Mouse (Mus musculus): ENCODE measurements at regions not wholly inside any gene's neighbourhood (a gene's known extent, or its start where the extent isn't known, plus 50 kb on each side); places are given as distances from the start of the nearest gene placed in this dataset.
A peak's percentile ranks its signal among the peaks of the same experiment; 100 is the strongest.

DNA sequence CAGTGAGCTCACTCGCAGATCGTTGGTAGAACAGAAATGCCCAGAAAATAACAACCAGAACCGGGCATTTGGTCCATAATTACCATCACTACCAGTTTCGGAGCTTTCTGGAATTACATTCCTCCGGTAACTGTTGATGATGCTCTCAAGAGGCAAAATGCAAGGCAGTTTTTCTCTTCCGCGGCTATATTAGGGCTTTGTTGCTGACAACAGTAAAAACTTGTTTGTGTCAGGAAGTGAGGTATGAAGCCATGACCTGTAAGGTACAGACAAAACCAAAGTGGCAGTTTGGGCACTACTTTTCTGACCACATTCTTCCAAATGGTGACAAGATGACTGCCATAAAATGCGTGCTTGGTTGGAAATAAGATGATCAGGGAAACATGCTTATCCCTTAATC lies 179.7 kb upstream of the Mkln1 start:
- TF ChIP-seq POLR2A (IDR thresholded peaks at IDR 0.05; ENCODE audit: low read depth, low read length) (no peak), CTCF (IDR thresholded peaks at IDR 0.05; ENCODE audit: borderline replicate concordance, insufficient read depth, low read length) (no peak)
- peak overlapping the region; percentile 62; the same call in 1 of the 2 replicates for H3K27ac ChIP-seq (ENCODE audit: insufficient read depth, low read length)
- H3K4me1 ChIP-seq (ENCODE audit: control insufficient read depth, insufficient read depth, low read length), result 0 out of 2 replicates have a peak, but pooled peaks cover 4% of the 10 kb centered on the region
- peak overlapping the region; percentile 84 for H3K4me3 ChIP-seq (ENCODE audit: insufficient read depth, low read length)

DNA sequence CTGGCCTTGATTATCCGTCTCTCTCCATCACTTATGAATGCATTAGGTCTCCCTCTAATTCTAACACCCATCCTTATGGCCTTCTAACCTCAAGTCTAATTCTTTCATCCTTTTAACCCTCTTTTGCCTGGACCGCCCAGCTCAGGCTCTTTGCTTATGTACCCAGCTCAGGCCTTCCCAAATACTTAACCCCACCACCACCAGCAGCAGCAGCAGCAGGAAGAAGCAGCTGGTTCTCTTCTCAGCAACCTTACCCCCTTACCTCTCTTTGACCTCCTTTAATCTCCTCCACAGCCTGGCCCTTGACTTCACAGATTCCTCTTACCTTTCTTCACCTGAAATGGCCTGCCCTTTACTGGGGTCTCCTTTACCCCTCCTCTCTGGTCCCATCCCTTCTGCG lies 178.8 kb upstream of the Mkln1 start:
- Histone ChIP-seq H3K4me1 (ENCODE audit: control insufficient read depth, insufficient read depth, low read length) (0 out of 2 replicates have a peak, but pooled peaks cover 4% of the 10 kb centered on the region), H3K4me3 (ENCODE audit: insufficient read depth, low read length) (peak overlapping the region; percentile 55), H3K27ac (ENCODE audit: insufficient read depth, low read length) (peak overlapping the region; percentile 93)
- TF ChIP-seq POLR2A (IDR thresholded peaks at IDR 0.05; ENCODE audit: low read depth, low read length) (no peak; the same call in 1 of the 2 replicates), CTCF (IDR thresholded peaks at IDR 0.05; ENCODE audit: borderline replicate concordance, insufficient read depth, low read length) (no peak)

DNA sequence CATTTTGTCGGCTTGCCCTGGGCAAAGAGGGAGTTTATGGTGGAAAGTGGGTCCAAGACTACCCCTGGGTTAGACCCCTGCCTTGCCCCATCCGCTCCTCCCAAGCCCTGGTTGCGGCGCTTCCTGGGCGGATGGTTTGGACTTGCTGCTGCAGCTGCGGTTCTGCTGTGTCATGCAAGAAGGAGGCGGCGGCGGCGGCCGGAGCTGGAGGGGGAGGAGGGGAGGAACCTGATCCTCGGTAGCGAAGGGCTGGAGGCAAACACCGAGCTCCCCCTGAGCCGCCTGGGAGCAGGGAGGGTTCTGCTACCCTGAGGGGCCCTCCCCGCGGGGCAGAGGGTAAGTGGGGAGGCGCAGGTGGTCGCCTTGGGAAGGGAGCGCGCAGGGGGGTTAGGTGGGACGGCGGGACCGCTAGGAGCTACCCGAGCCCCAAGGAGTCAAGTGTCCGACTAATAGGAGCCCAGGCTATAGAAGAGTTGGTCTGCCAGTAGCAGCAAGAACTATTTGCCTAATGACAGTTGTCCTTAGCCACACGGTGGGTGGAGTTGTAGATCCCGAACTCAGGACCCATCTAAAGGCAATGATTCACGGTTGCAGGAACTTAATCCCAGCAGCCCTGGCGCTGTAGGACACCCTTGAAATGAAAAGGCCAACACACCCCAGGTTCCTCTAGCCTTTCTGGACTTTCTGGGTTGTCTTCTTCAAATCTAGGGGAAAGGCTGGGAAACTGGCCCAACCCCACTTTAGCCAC lies 178.2 kb upstream of the Mkln1 start:
- peak overlapping the region; percentile 55 for H3K4me3 ChIP-seq (ENCODE audit: insufficient read depth, low read length)
- H3K27ac ChIP-seq (ENCODE audit: insufficient read depth, low read length), result peak overlapping the region; percentile 93
- 0 out of 2 replicates have a peak, but pooled peaks cover 4% of the 10 kb centered on the region for H3K4me1 ChIP-seq (ENCODE audit: control insufficient read depth, insufficient read depth, low read length)
- TF ChIP-seq CTCF (IDR thresholded peaks at IDR 0.05; ENCODE audit: borderline replicate concordance, insufficient read depth, low read length), result no peak
- peak; percentile 74 for TF ChIP-seq POLR2A (IDR thresholded peaks at IDR 0.05; ENCODE audit: low read depth, low read length)

DNA sequence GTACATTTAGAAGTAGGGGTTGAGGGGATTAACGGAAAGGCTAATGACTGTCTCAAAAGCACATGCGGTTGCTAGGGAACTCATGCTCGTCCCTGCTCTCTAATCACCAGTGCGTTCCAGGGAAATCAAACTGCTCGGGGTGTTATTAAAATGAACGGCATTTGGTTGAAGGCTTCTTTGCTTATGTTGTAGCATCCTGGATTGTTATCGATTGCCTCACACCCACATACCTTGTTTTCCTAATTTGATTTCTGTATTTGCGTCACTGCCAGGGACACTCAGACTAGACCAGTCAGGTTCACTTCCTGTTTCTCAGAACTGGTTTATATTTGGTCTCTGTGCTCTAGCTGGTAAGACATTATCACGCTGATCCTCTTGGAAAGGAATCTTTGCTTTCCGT lies 177.0 kb upstream of the Mkln1 start:
- TF ChIP-seq POLR2A (IDR thresholded peaks at IDR 0.05; ENCODE audit: low read depth, low read length) (no peak), CTCF (IDR thresholded peaks at IDR 0.05; ENCODE audit: borderline replicate concordance, insufficient read depth, low read length) (no peak)
- 0 out of 2 replicates have a peak overlapping the region, but pooled peaks have one; percentile 8 for H3K4me3 ChIP-seq (ENCODE audit: insufficient read depth, low read length)
- H3K27ac ChIP-seq (ENCODE audit: insufficient read depth, low read length), result no peak overlapping the region
- 0 out of 2 replicates have a peak, but pooled peaks cover 4% of the 10 kb centered on the region for H3K4me1 ChIP-seq (ENCODE audit: control insufficient read depth, insufficient read depth, low read length)

DNA sequence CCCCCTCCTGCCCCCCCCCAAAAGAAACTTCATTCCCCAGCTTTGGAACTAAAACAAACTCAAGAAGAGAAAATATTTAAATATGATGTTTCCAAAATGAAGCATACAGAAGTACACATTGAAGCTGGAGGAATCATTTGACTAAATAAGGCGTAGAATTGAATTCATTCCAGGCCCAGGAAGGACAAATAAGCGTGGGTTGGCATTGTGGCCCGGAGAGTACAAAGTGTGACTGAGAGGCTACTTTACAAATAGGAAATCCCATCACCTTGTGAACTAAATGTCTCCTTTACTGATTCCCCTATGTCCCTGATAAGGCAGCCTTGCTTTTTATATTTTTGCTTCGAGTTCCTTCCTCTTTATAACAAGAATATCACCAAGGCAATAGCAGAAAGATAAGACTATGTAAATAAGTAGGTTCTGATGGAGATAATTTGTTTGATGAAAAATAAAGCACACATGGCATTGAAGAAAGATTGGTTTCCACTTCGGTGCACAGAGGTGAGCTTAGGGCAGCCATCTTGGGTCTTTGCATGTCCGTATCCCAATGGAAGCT lies 176.4 kb upstream of the Mkln1 start:
- no peak for TF ChIP-seq POLR2A (IDR thresholded peaks at IDR 0.05; ENCODE audit: low read depth, low read length)
- no peak for TF ChIP-seq CTCF (IDR thresholded peaks at IDR 0.05; ENCODE audit: borderline replicate concordance, insufficient read depth, low read length)
- H3K4me1 ChIP-seq (ENCODE audit: control insufficient read depth, insufficient read depth, low read length), result 0 out of 2 replicates have a peak, but pooled peaks cover 4% of the 10 kb centered on the region
- H3K27ac ChIP-seq (ENCODE audit: insufficient read depth, low read length), result no peak overlapping the region
- no peak overlapping the region for H3K4me3 ChIP-seq (ENCODE audit: insufficient read depth, low read length)

DNA sequence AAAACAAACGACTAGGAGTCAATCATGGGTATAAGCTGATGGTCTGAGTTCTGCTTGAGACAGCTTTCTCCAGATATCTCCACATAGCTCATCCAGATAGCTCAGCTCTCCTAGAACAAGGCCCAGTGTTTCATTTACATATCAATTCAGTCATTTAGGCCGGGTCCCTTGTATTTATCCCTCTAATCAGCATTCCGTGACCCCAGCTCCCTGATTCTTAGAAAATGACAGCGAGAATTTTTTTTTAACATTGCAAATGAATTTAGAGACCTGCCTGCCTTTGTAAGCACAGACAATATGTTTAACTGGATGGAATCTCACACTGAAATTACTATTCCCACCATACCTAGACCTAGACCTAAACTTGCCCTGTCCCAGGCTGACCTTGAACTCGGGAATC lies 171.1 kb upstream of the Mkln1 start:
- no peaks in the 10 kb centered on the region for H3K4me1 ChIP-seq (ENCODE audit: control insufficient read depth, insufficient read depth, low read length)
- TF ChIP-seq POLR2A (IDR thresholded peaks at IDR 0.05; ENCODE audit: low read depth, low read length), result no peak
- no peak for TF ChIP-seq CTCF (IDR thresholded peaks at IDR 0.05; ENCODE audit: borderline replicate concordance, insufficient read depth, low read length)
- no peak overlapping the region for H3K27ac ChIP-seq (ENCODE audit: insufficient read depth, low read length)
- no peak overlapping the region for H3K4me3 ChIP-seq (ENCODE audit: insufficient read depth, low read length)

DNA sequence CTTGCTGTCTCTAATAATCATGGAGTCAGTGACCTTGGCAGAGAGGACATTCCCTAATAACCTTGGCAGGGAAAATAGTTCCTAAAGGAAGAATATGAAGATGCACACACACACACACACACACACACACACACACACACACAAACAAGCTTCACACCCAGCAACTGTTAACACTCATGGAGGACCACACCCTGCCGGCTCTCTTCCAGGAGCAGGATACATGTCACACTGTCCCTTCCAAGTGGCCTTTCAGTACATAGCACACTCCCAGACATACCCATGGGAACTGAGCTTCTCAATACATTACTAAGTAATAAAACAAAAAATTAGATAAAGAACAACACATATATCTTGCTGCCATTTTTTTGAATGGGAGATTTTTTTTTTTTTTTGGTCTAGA lies 170.5 kb upstream of the Mkln1 start:
- Histone ChIP-seq H3K4me1 (ENCODE audit: control insufficient read depth, insufficient read depth, low read length) (no peaks in the 10 kb centered on the region), H3K4me3 (ENCODE audit: insufficient read depth, low read length) (no peak overlapping the region), H3K27ac (ENCODE audit: insufficient read depth, low read length) (no peak overlapping the region)
- TF ChIP-seq POLR2A (IDR thresholded peaks at IDR 0.05; ENCODE audit: low read depth, low read length), result no peak
- no peak for TF ChIP-seq CTCF (IDR thresholded peaks at IDR 0.05; ENCODE audit: borderline replicate concordance, insufficient read depth, low read length)

DNA sequence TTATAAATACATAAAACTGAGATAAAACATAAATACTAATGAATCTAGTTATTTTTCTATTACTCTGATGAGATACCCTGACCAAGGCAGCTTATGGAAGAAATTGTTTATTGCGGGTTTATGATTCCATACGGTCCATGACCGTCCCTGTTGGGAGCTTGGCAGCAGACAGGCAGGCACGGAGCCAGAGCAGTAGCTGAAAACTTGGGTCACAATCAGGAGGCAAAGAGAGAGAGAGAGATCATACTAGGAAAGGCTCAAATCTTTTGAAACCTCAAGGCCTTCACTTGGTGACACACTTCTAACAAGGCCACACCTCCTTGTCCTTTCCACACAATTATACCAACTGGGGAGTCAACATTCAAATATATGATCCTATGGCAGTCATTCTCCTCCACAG lies 166.7 kb upstream of the Mkln1 start:
- Histone ChIP-seq H3K27ac (ENCODE audit: insufficient read depth, low read length) (no peak overlapping the region), H3K4me1 (ENCODE audit: control insufficient read depth, insufficient read depth, low read length) (no peaks in the 10 kb centered on the region), H3K4me3 (ENCODE audit: insufficient read depth, low read length) (no peak overlapping the region)
- TF ChIP-seq POLR2A (IDR thresholded peaks at IDR 0.05; ENCODE audit: low read depth, low read length) (no peak), CTCF (IDR thresholded peaks at IDR 0.05; ENCODE audit: borderline replicate concordance, insufficient read depth, low read length) (no peak)

DNA sequence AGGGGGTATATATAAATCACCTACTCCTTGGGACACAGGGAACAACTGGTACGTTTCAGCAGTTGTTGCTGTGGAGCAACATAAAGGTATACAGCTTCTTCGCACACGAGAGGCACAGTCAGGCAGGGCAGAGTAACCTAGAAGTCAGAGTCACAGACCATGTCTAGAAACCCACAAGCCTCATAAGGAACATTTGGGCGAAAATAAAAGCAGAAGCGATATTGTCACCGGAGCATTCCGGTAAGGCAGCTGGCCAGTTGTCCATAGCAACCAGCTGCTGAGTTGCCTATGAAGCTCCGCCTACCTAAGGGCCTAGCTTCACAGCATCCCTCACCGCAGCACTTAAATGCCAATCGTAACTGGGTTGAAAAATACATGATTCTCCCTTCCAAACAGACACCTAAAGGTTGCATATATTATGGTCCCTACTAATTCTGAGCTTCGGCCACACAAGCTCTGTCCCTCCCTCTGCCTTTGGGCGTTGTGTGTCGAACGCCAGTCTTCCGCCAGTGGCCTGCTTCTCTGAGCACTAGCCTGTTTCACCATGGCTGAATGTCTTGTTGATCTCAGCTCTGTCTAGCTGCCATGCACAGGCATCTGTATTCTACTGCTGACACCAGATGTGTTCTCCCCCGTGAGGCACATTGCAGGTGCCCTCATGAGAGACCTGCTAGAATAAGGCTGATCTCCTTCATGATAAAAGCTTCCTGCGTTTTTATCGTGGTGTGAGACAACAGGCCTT lies 165.1 kb upstream of the Mkln1 start:
- no peak overlapping the region for H3K27ac ChIP-seq (ENCODE audit: insufficient read depth, low read length)
- no peak overlapping the region for H3K4me3 ChIP-seq (ENCODE audit: insufficient read depth, low read length)
- no peaks in the 10 kb centered on the region for H3K4me1 ChIP-seq (ENCODE audit: control insufficient read depth, insufficient read depth, low read length)
- no peak for TF ChIP-seq CTCF (IDR thresholded peaks at IDR 0.05; ENCODE audit: borderline replicate concordance, insufficient read depth, low read length)

DNA sequence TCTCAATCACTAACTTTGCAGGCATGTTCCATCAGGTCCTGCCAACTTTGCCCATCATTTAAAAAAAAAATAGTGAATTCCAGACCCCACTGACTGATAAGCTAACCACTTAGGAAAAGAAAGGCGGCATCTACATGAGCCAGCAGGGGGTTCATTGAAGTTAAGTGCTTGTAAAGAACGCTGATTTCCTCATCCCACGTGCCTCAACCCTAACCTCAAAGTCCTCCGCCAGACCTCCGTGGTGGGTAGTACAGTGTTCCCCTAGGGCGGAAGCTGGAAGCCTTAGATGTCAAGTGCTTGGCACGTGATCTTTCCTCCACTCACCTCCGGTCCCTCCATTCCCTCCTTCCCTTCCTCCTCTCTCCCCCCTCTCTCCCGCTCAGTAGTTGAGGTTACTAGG lies 158.5 kb upstream of the Mkln1 start:
- H3K27ac ChIP-seq (ENCODE audit: insufficient read depth, low read length), result no peak overlapping the region
- H3K4me1 ChIP-seq (ENCODE audit: control insufficient read depth, insufficient read depth, low read length), result peaks cover 3% of the 10 kb centered on the region; the same call in 1 of the 2 replicates
- TF ChIP-seq CTCF (IDR thresholded peaks at IDR 0.05; ENCODE audit: borderline replicate concordance, insufficient read depth, low read length), result no peak
- no peak for TF ChIP-seq POLR2A (IDR thresholded peaks at IDR 0.05; ENCODE audit: low read depth, low read length)
- no peak overlapping the region for H3K4me3 ChIP-seq (ENCODE audit: insufficient read depth, low read length)
